Mouse (Mus musculus) intestine, embryonic 16.5 days (tissue): ENCODE measurements around the gene Tmem94. TPM values are rescaled to one million over a fixed set of nuclear protein-coding genes. Genes with fewer than 3 reads are reported as not detected.
A peak's percentile ranks its signal among the peaks of the same experiment; 100 is the strongest.

Experiments used
- ATAC-seq: fragments of 200-750 bp; cut with Nextera tagmentation; 2 replicates; pipeline ENCODE4 v1.8.0; 2017; ENCODE audit warnings: moderate TSS enrichment, moderate library complexity
- H3K27ac ChIP-seq: fragments of 300-500 bp; sonication (generic); 2 replicates; pipeline ENCODE4 v1.5.1; 2014; ENCODE audit warnings: mild to moderate bottlenecking, low read length
- H3K27me3 ChIP-seq: fragments of 300-500 bp; sonication (generic); replicated peaks from 2 replicates; pipeline ENCODE4 v1.6.1; 2014; ENCODE audit warnings: low read length, control low read depth, mixed read lengths; ENCODE audit not compliant: control insufficient read depth, insufficient read depth
- H3K36me3 ChIP-seq: fragments of 300-500 bp; sonication (generic); 2 replicates; pipeline ENCODE4 v1.6.1; 2014; ENCODE audit warnings: low read length, control low read depth; ENCODE audit not compliant: control insufficient read depth, insufficient read depth
- H3K4me1 ChIP-seq: fragments of 300-500 bp; sonication (generic); 2 replicates; pipeline ENCODE4 v1.6.1; 2014; ENCODE audit warnings: low read length, control low read depth, mixed read lengths; ENCODE audit not compliant: control insufficient read depth, insufficient read depth
- H3K4me2 ChIP-seq: fragments of 300-500 bp; sonication (generic); 2 replicates; pipeline ENCODE4 v1.6.1; 2014; ENCODE audit warnings: low read depth, low read length, control low read depth
- H3K4me3 ChIP-seq: fragments of 300-500 bp; sonication (generic); 2 replicates; pipeline ENCODE4 v1.5.1; 2014; ENCODE audit warnings: mild to moderate bottlenecking, low read length
- H3K9ac ChIP-seq: fragments of 300-500 bp; sonication (generic); 2 replicates; pipeline ENCODE4 v1.6.1; 2014; ENCODE audit warnings: low read depth, low read length
- H3K9me3 ChIP-seq: fragments of 300-500 bp; sonication (generic); 2 replicates; pipeline ENCODE4 v1.6.1; 2016; ENCODE audit warnings: low read length, control low read depth; ENCODE audit not compliant: control insufficient read depth
- WGBS: fragments of 180-500 bp; shearing (Covaris S2); extraction: QIAGEN DNeasy Blood & Tissue Kit; methylation state at CpG from one replicate; pipeline ENCODE4 v1.1.7; 2014; 5-methylcytosine and 5-hydroxymethylcytosine counted together
- polyA plus RNA-seq: library from polyadenylated mRNA; unstranded; fragments of >200 nt; fragmentation: Nextera tagmentation; extraction: Ambion mirVana; gene quantifications from 2 replicates; pipeline ENCODE4 v1.2.1, GENCODE M21; 2015

Gene Tmem94
- 19.7 and 21.1 TPM in 2 replicates for polyA plus RNA-seq

GRCm38 (mm10) chr11:115765103-115765606, at the start of gene Tmem94:
Gene Tmem94, plus strand, starts transcription at chr11:115765433.
- Histone ChIP-seq H3K27me3 (no peaks in the 10 kb centered on the region), H3K4me3 (peak within 1 kb of the TSS; percentile 92), H3K9ac (peak within 1 kb of the TSS; percentile 97), H3K4me1 (peaks cover 13% of the 10 kb centered on the region), H3K4me2 (peak within 1 kb of the TSS; percentile 82), H3K27ac (peak within 1 kb of the TSS; percentile 90), H3K9me3 (no peaks in the 10 kb centered on the region), H3K36me3 (no peaks in the 10 kb centered on the region)
- ATAC-seq, result peak; percentile 96
- under 1% methylated on average over 32 of the region's 32 CpGs for WGBS

- Histone ChIP-seq H3K27ac (no peak overlapping the region), H3K4me1 (no peaks in the 10 kb centered on the region), H3K27me3 (no peaks in the 10 kb centered on the region), H3K36me3 (no peaks in the 10 kb centered on the region), H3K9ac (no peak overlapping the region), H3K4me2 (no peak overlapping the region), H3K4me3 (no peak overlapping the region), H3K9me3 (no peaks in the 10 kb centered on the region)
- WGBS, result 64% methylated on average over 15 of the region's 15 CpGs
- ATAC-seq, result 0 out of 2 replicates have a peak, but pooled peaks have one; percentile 57
Observed at GRCm38 (mm10) chr11:115716410-115717338, 48.6 kb upstream of the Tmem94 start.

- H3K27ac ChIP-seq, result no peak overlapping the region
- no peaks in the 10 kb centered on the region for H3K4me1 ChIP-seq
- 55% methylated on average over 8 of the region's 8 CpGs for WGBS
- H3K9me3 ChIP-seq, result no peaks in the 10 kb centered on the region
- H3K4me3 ChIP-seq, result no peak overlapping the region
- H3K36me3 ChIP-seq, result no peaks in the 10 kb centered on the region
- no peaks in the 10 kb centered on the region for H3K27me3 ChIP-seq
- no peak overlapping the region for H3K4me2 ChIP-seq
- no peak for ATAC-seq
- H3K9ac ChIP-seq, result no peak overlapping the region
Observed at GRCm38 (mm10) chr11:115717660-115718390, 47.4 kb upstream of the Tmem94 start.

GRCm38 (mm10) chr11:115722638-115723037, 42.6 kb upstream of the Tmem94 start:
- no peaks in the 10 kb centered on the region for H3K36me3 ChIP-seq
- no peaks in the 10 kb centered on the region for H3K9me3 ChIP-seq
- no peaks in the 10 kb centered on the region for H3K27me3 ChIP-seq
- H3K4me2 ChIP-seq, result peak overlapping the region; percentile 32; the same call in 1 of the 2 replicates
- no peaks in the 10 kb centered on the region for H3K4me1 ChIP-seq
- 18% methylated on average over 14 of the region's 14 CpGs for WGBS
- no peak overlapping the region for H3K9ac ChIP-seq
- no peak overlapping the region for H3K4me3 ChIP-seq
- peak; percentile 74 for ATAC-seq
- H3K27ac ChIP-seq, result peak overlapping the region; percentile 21; the same call in 1 of the 2 replicates

- Histone ChIP-seq H3K27me3 (no peaks in the 10 kb centered on the region), H3K36me3 (no peaks in the 10 kb centered on the region), H3K9me3 (no peaks in the 10 kb centered on the region), H3K4me1 (no peaks in the 10 kb centered on the region), H3K27ac (peak overlapping the region; percentile 21; the same call in 1 of the 2 replicates), H3K4me2 (no peak overlapping the region), H3K4me3 (no peak overlapping the region), H3K9ac (no peak overlapping the region)
- 80% methylated on average over 2 of the region's 2 CpGs for WGBS
- no peak for ATAC-seq
Observed at GRCm38 (mm10) chr11:115723231-115723630, 42.0 kb upstream of the Tmem94 start.

- no peak overlapping the region for H3K4me3 ChIP-seq
- WGBS, result 46% methylated on average over 11 of the region's 11 CpGs
- H3K27me3 ChIP-seq, result no peaks in the 10 kb centered on the region
- no peaks in the 10 kb centered on the region for H3K9me3 ChIP-seq
- H3K4me1 ChIP-seq, result peaks cover 19% of the 10 kb centered on the region
- peak overlapping the region; percentile 25; the same call in 1 of the 2 replicates for H3K9ac ChIP-seq
- peak overlapping the region; percentile 55 for H3K27ac ChIP-seq
- peak; percentile 56; the same call in 1 of the 2 replicates for ATAC-seq
- H3K4me2 ChIP-seq, result no peak overlapping the region; the same call in 1 of the 2 replicates
- H3K36me3 ChIP-seq, result no peaks in the 10 kb centered on the region
Observed at GRCm38 (mm10) chr11:115734041-115734686, 31.1 kb upstream of the Tmem94 start.

- no peak for ATAC-seq
- Histone ChIP-seq H3K27me3 (no peaks in the 10 kb centered on the region), H3K9me3 (no peaks in the 10 kb centered on the region), H3K4me2 (no peak overlapping the region), H3K36me3 (no peaks in the 10 kb centered on the region), H3K9ac (no peak overlapping the region), H3K4me3 (no peak overlapping the region), H3K4me1 (peaks cover 19% of the 10 kb centered on the region), H3K27ac (peak overlapping the region; percentile 82)
- 68% methylated on average over 10 of the region's 10 CpGs for WGBS
Observed at GRCm38 (mm10) chr11:115737608-115738208, 27.5 kb upstream of the Tmem94 start.

- H3K27ac ChIP-seq, result peak overlapping the region; percentile 82
Observed at GRCm38 (mm10) chr11:115738275-115738885, 26.9 kb upstream of the Tmem94 start.

More at GRCm38 (mm10) chr11:115738275-115738885, 26.9 kb upstream of the Tmem94 start:
- H3K4me2 ChIP-seq, result peak overlapping the region; percentile 22
- peaks cover 19% of the 10 kb centered on the region for H3K4me1 ChIP-seq
- H3K27me3 ChIP-seq, result no peaks in the 10 kb centered on the region
- H3K9me3 ChIP-seq, result no peaks in the 10 kb centered on the region
- peak; percentile 83 for ATAC-seq
- H3K36me3 ChIP-seq, result no peaks in the 10 kb centered on the region
- no peak overlapping the region for H3K4me3 ChIP-seq
- 26% methylated on average over 13 of the region's 13 CpGs for WGBS
- peak overlapping the region; percentile 29; the same call in 1 of the 2 replicates for H3K9ac ChIP-seq
